Mouse (Mus musculus): Measurements from ENCODE around the gene Mucl1. TPM values are rescaled to one million over a fixed set of nuclear protein-coding genes. Genes with fewer than 3 reads are reported as not detected.

Gene Mucl1
- not detected for total RNA-seq (2023)

GRCm38 (mm10) chr15:103755369-103755768 is at the start of gene Mucl1:
Mucl1 (minus strand) TSS chr15:103755469.

Other genes with a start within 250 kb of the Mucl1 start
- gene Ppp1r1a, start 217.5 kb downstream of the Mucl1 start, total RNA-seq (2023) = not detected
- gene Glycam1, start 190.4 kb downstream of the Mucl1 start, total RNA-seq (2023) = not detected
- not detected for gene Mucl2, start 143.8 kb upstream of the Mucl1 start, total RNA-seq (2023)